Mouse (Mus musculus) CD4-positive helper T cell, adult 2 months (primary cell): ENCODE measurements around the gene Notch1.
A peak's percentile ranks its signal among the peaks of the same experiment; 100 is the strongest.

Source experiments
- DNase-seq: peaks from one replicate; pipeline ENCODE4 v3.0.0-alpha.2; 2012; ENCODE audit warnings: low read depth, missing footprints, low spot score

Gene Notch1

GRCm38 (mm10) chr2:26481724-26482495 lies 34.6 kb downstream of the Notch1 start:
- no peak for DNase-seq

DNA sequence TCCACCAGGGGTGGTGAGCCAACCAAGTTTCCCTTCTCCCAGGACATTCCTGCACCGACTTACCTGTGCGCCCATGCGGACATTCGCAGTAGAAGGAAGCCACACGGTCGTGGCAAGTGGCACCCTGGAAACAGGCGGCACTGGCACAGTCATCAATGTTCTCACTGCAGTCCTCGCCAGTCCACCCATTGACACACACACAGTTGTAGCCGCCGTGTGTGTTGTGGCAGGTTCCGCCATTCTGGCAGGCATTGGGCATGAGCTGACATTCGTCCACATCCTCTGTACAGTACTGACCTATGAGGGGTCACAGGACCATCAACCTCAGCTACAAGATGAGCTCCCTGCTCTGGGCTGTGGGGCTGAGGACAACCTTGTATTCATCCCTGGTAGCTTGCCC lies 35.6 kb downstream of the Notch1 start:
- no peak for DNase-seq

DNA sequence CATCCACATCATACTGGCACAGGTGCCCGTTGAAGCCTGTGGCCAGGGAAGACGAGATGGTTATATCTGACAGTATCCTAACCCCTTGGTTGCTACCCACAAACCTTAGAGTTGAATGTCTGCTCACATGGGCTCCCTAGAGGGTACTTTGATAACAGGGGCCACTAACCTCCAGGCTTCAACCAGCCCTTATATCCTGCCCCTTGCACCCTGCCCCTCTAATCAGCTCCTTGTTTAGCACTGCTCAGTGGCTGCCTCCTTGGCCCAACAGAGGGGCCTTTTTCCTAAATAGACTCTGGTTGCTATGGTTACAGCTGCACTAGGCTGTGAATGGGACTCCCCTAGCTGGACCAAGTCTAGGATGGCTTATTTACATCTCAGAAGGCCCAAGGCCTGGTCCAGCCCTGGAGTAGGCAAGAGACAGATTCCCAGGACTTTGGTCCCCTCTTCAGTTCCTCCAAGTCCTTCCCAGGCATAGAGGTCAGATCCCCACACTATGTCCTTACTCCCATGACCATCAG lies 37.7 kb downstream of the Notch1 start:
- no peak for DNase-seq

DNA sequence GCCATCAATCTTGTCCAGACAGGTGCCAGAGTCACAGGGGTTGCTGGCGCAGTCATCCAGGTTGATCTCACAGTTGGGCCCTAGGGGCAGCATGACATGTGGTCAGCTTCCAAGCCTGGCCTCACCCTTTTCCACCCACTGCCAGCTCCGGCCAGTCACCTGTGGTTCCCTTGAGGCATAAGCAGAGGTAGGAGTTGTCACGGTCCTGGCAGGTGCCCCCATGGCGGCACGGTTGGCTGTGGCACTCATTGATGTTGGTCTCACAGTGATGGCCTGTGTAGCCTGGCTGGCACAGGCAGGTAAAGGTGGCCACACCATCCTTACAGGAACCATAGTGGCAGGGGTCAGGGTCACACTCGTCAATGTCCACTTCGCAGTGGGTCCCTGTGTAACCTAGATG lies 38.6 kb downstream of the Notch1 start:
- no peak for DNase-seq

- no peak for DNase-seq
These were observed 40.7 kb downstream of the Notch1 start for GRCm38 (mm10) chr2:26475505-26476430.

GRCm38 (mm10) chr2:26474789-26475504 lies 41.5 kb downstream of the Notch1 start:
- no peak for DNase-seq

GRCm38 (mm10) chr2:26472312-26473090 lies 44.0 kb downstream of the Notch1 start:
- no peak for DNase-seq

- no peak for DNase-seq
These were observed 44.7 kb downstream of the Notch1 start for GRCm38 (mm10) chr2:26471652-26472285.

DNA sequence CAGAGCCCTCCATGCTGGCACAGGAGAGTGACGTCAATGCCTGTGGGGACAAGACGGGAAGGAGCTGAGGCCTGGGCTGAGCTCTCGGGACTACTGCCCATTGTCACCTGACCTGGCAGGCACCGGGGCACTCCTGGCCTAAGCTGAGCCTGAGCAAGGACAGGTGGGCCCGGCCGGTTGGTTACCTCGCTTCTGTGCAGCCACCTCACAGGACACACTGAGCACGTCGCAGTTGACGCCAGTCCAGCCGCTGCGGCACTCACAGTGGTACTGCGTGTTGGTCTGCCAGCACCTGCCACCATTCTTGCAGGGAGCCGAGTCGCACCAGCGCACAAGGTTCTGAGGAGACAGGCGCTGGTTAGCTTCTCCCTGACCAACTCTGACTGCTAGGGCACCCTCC lies 45.5 kb downstream of the Notch1 start:
- DNase-seq: no peak

- no peak for DNase-seq
These were observed 48.1 kb downstream of the Notch1 start for GRCm38 (mm10) chr2:26468376-26468775.

- DNase-seq: no peak
These were observed 53.1 kb downstream of the Notch1 start for GRCm38 (mm10) chr2:26463412-26463811.

DNA sequence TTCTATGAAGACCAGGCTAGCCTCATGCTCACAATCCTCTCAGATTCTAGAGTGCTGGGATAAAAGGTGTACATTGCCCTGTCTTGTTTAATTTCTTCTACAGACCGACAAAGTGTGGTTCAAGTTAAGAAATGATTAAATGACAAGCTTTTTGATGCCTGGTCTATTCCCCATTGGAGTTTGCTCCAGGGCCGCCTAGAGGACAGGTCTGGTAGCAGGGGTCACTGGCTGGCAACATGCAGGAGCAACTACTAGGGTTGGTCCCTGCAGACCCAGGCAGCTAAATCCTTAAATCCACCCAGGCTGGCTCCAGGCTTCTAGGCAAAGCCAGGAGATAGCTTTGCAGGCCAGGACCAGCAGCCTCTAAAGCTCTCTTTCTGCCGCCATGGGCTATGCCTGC lies 53.5 kb downstream of the Notch1 start:
- DNase-seq: no peak

DNA sequence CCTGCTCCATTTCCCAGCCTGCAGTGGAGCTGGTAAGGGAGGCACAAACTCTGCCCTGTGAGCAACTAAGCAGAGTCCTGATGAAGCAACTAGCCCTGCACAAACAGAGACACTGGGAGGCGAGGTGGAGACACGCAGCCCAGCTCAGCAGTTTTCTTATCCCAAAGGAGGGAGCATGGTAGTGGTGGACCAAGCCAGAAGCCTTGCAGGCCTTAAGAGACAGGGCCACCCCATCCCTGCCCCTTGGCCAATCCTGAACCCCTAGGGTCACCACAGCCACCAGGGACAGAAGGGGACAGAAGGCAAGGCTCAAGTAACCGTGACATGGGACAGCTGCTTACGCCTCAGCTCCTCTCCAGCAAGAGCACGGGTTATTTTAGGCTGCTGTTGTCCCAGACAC lies 54.8 kb downstream of the Notch1 start:
- no peak for DNase-seq

- no peak for DNase-seq
These were observed 55.6 kb downstream of the Notch1 start for GRCm38 (mm10) chr2:26460837-26461236.

GRCm38 (mm10) chr2:26460097-26460646 lies 56.3 kb downstream of the Notch1 start:
- DNase-seq: no peak

DNA sequence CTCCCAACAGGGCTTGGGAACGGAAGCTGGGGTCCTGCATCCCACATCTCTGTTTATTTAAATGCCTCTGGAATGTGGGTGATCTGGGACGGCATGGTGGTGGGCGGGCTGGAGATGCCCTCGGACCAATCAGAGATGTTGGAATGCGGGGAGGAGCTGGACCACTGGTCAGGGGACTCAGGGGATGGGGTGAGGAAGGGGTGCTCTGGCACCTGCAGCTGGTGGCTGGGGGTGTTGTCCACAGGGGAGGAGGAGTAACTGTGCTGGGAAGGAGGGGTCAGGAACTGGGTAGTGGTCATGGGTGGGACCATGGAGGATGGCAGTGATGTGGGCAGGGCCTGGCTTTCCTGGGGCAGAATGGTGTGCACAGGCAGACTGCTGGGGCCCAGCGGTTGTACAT lies 57.0 kb downstream of the Notch1 start:
- no peak for DNase-seq

DNA sequence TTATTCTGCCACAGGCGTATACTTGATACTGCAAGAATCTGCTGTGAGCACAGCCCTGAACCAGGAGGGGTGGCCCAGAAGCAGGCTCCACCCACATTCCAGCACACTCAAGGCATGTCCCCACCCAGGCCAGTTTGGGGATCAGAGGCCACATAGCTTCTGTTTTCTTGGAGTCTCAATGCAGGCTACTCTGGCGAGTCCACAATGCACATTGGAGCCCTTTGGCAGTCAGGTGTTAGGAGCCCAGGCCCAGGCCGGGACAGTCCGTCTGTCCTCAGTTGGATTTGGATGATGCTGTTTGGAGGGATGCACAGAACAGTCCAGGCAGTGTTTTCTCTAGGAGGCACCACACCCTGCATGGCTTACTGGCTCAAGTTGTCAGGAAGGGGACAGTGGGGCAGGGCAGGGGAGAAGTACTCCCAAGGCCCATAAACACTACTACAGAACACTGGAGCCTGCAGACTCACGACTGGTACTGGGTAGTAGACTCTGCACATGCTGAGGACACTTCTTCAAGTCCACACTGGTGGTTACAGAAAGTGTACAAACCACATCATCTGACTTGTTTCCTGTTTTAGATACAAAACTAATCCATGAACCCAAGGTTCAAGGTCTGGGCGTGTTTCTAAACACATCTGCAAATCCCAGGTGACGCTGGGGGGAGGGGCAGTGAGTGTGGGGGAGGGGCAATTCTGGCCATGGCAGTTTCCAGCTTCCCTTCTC lies 57.9 kb downstream of the Notch1 start:
- DNase-seq: no peak

DNA sequence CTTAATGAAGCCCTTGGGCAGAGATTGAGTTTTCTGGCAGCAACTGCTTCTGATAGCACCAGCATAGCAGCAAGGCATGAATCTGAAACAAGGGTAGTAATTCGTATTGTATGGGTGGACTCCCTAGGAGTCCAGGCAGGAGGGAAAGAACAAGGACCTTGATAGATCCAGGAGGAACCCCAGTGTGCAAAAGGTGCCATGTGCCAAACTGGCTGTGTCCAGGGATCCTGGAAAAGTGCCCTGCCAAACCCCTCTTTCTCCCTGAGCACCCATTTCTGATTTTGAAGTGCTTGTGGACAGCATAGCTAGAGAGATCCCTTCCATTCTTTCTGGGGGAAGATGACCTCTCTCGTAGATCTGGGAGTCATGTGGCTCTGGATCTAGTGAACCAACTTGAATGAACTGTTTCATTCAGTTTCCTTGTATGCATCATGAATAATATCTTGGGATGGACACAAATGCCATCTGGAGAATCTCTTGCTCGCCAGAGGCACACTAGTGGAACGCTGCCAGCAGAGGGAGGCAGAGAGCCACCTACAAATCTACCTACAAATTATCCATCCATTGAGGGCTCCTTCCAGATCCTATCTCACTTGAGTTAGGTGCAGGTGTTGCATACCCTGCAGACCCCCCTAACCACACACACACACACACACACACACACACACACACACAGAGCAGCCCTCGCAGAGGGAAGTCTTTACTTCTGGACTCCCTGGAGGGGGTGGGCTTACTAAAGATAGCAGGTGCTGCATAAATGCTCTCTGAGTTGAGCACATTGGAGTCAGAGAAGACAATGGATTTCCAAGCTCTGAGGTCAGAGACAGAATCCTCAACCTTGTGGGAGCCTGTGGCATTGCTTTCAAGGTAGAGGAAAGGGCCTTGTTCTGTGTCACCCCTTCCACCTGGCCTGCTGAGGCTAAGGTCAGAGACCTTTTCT lies 67.1 kb downstream of the Notch1 start:
- peak; percentile 73 for DNase-seq
